Comparison of ENCODE assay signal across 31 mouse cellular contexts in genomic region chr17:51371937-51372479, GRCm38 (mm10).
A peak's percentile ranks its signal among the peaks of the same experiment; 100 is the strongest.
DNase-seq lines count a peak whose midpoint lies in the region; ATAC-seq lines count a peak whose summit lies in the region.
"Had no signal": no experiment of that assay in that cellular context is flagged by ENCODE, and none has a peak within 500 bp of the region (broad histone marks: within the 10 kb centered on the region; RNA-seq: fewer than 3 reads in every experiment).

No protein-coding gene starts in this region.

- H3K36me3 ChIP-seq in midbrain, embryonic 11.5 days (ENCODE audit: control insufficient read depth, insufficient read depth, low read length), result no peaks in the 10 kb centered on the region
- no peaks in the 10 kb centered on the region for H3K36me3 ChIP-seq in midbrain, embryonic 10.5 days
- H3K36me3 ChIP-seq in forebrain, embryonic 15.5 days, result no peaks in the 10 kb centered on the region
- H3K36me3 ChIP-seq in midbrain, embryonic 15.5 days (replicated peaks), result no peaks in the 10 kb centered on the region
- H3K36me3 ChIP-seq: embryonic facial prominence, embryonic 10.5 days; embryonic facial prominence, embryonic 15.5 days; hindbrain, embryonic 12.5 days; liver, embryonic 12.5 days; neural tube, embryonic 15.5 days had no signal

- H3K4me3 ChIP-seq in midbrain, embryonic 11.5 days (ENCODE audit: low read depth, low read length), result no peak overlapping the region
- no peak overlapping the region for H3K4me3 ChIP-seq in midbrain, embryonic 10.5 days
- no peak overlapping the region for H3K4me3 ChIP-seq in forebrain, embryonic 15.5 days
- H3K4me3 ChIP-seq in midbrain, embryonic 15.5 days, result no peak overlapping the region
- H3K4me3 ChIP-seq: embryonic facial prominence, embryonic 10.5 days; embryonic facial prominence, embryonic 15.5 days; hindbrain, embryonic 12.5 days; left cerebral cortex, adult 2 months; liver, embryonic 12.5 days; neural tube, embryonic 15.5 days had no signal

- no peaks in the 10 kb centered on the region for H3K9me3 ChIP-seq in midbrain, embryonic 11.5 days (ENCODE audit: control insufficient read depth, low read length)
- no peaks in the 10 kb centered on the region for H3K9me3 ChIP-seq in midbrain, embryonic 10.5 days (replicated peaks)
- no peaks in the 10 kb centered on the region for H3K9me3 ChIP-seq in forebrain, embryonic 15.5 days
- no peaks in the 10 kb centered on the region for H3K9me3 ChIP-seq in midbrain, embryonic 15.5 days
- H3K9me3 ChIP-seq: embryonic facial prominence, embryonic 10.5 days; embryonic facial prominence, embryonic 15.5 days; hindbrain, embryonic 12.5 days; liver, embryonic 12.5 days; neural tube, embryonic 15.5 days had no signal

- no peak for DNase-seq in midbrain, embryonic 11.5 days (ENCODE audit: low spot score, missing footprints)
- no peak for DNase-seq in midbrain, embryonic 10.5 days (ENCODE audit: low spot score)
- DNase-seq in right cerebral cortex, postnatal 4 days, result no peak
- no peak for DNase-seq in layer of hippocampus, postnatal 10 days (ENCODE audit: low spot score in 2 of 2)
- DNase-seq: adrenal gland, postnatal 10 days; cerebellum, adult 11 months; cerebellum, adult 9-11 months; gastrocnemius, postnatal 25 days; heart, adult 18-20 months; heart, postnatal 36 days; kidney, adult 9 months; kidney, postnatal 10 days; left cerebral cortex, postnatal 4 days; liver, postnatal 0 days; lung, postnatal 36 days; right cerebral cortex, adult 18-20 months; thymus, adult 18-20 months; thymus, postnatal 25 days had no signal

- H3K4me1 ChIP-seq in midbrain, embryonic 11.5 days (ENCODE audit: control insufficient read depth, insufficient read depth, low read length), result peaks cover 6% of the 10 kb centered on the region; the same call in 1 of the 2 replicates
- peaks cover 21% of the 10 kb centered on the region for H3K4me1 ChIP-seq in midbrain, embryonic 10.5 days
- H3K4me1 ChIP-seq in forebrain, embryonic 15.5 days, result peaks cover 12% of the 10 kb centered on the region; the same call in 1 of the 2 replicates
- H3K4me1 ChIP-seq in midbrain, embryonic 15.5 days, result peaks cover 5% of the 10 kb centered on the region; the same call in 1 of the 2 replicates
- H3K4me1 ChIP-seq: embryonic facial prominence, embryonic 15.5 days; liver, embryonic 12.5 days had no signal

- H3K4me2 ChIP-seq in midbrain, embryonic 11.5 days, result no peak overlapping the region
- no peak overlapping the region for H3K4me2 ChIP-seq in forebrain, embryonic 15.5 days (replicated peaks)
- 0 out of 2 replicates have a peak overlapping the region, but pooled peaks have one; percentile 8 for H3K4me2 ChIP-seq in midbrain, embryonic 15.5 days
- H3K4me2 ChIP-seq: embryonic facial prominence, embryonic 15.5 days; heart, embryonic 11.5 days; hindbrain, embryonic 12.5 days; liver, embryonic 12.5 days; neural tube, embryonic 15.5 days had no signal

- no peak overlapping the region for H3K9ac ChIP-seq in midbrain, embryonic 11.5 days (ENCODE audit: low read length)
- H3K9ac ChIP-seq in forebrain, embryonic 15.5 days (replicated peaks), result no peak overlapping the region
- no peak overlapping the region for H3K9ac ChIP-seq in midbrain, embryonic 15.5 days
- H3K9ac ChIP-seq: embryonic facial prominence, embryonic 15.5 days; hindbrain, embryonic 12.5 days; liver, embryonic 12.5 days; liver, postnatal 0 days; neural tube, embryonic 15.5 days had no signal

- WGBS in midbrain, embryonic 11.5 days, result 53% methylated on average over 7 of the region's 7 CpGs
- 50% methylated on average over 7 of the region's 7 CpGs for WGBS in midbrain, embryonic 10.5 days
- 21% methylated on average over 7 of the region's 7 CpGs for WGBS in forebrain, embryonic 15.5 days
- 35% methylated on average over 7 of the region's 7 CpGs for WGBS in midbrain, embryonic 15.5 days

- ATAC-seq in midbrain, embryonic 11.5 days (ENCODE audit: low FRiP score), result peak; percentile 46; the same call in 1 of the 2 replicates
- ATAC-seq in forebrain, embryonic 15.5 days (replicated peaks), result peak; percentile 60
- ATAC-seq in midbrain, embryonic 15.5 days (replicated peaks), result peak; percentile 38; the same call in 1 of the 2 replicates
- no peak for ATAC-seq in granulocyte monocyte progenitor cell, adult 5-6 weeks (replicated peaks; ENCODE audit: poor library complexity, severe bottlenecking)
- ATAC-seq: intestine, postnatal 0 days; liver, embryonic 12.5 days; liver, postnatal 0 days; Patski had no signal

- no peak overlapping the region for H3K27ac ChIP-seq in midbrain, embryonic 11.5 days (ENCODE audit: low read depth, low read length)
- no peak overlapping the region for H3K27ac ChIP-seq in midbrain, embryonic 10.5 days (replicated peaks)
- no peak overlapping the region for H3K27ac ChIP-seq in forebrain, embryonic 15.5 days (replicated peaks)
- peak overlapping the region; percentile 38; the same call in 1 of the 2 replicates for H3K27ac ChIP-seq in midbrain, embryonic 15.5 days
- H3K27ac ChIP-seq: embryonic facial prominence, embryonic 10.5 days; embryonic facial prominence, embryonic 15.5 days; hindbrain, embryonic 12.5 days; left cerebral cortex, adult 2 months; liver, embryonic 12.5 days; neural tube, embryonic 15.5 days; stomach, postnatal 0 days had no signal

- H3K27me3 ChIP-seq in midbrain, embryonic 11.5 days (ENCODE audit: control insufficient read depth, insufficient read depth, low read length), result no peaks in the 10 kb centered on the region
- H3K27me3 ChIP-seq in midbrain, embryonic 10.5 days (ENCODE audit: low read depth, poor library complexity, severe bottlenecking), result no peaks in the 10 kb centered on the region
- H3K27me3 ChIP-seq in forebrain, embryonic 15.5 days, result no peaks in the 10 kb centered on the region
- H3K27me3 ChIP-seq in midbrain, embryonic 15.5 days (replicated peaks), result no peaks in the 10 kb centered on the region
- H3K27me3 ChIP-seq: embryonic facial prominence, embryonic 15.5 days; hindbrain, embryonic 12.5 days; liver, embryonic 12.5 days; neural tube, embryonic 15.5 days had no signal
